In genomic region chr5:31870856-31871520, GRCm38 (mm10) we compare ENCODE assay signal across 9 mouse cellular contexts.
A peak's percentile ranks its signal among the peaks of the same experiment; 100 is the strongest.
DNase-seq lines count a peak whose midpoint lies in the region.
"Had no signal": no experiment of that assay in that cellular context is flagged by ENCODE, and none has a peak within 500 bp of the region (broad histone marks: within the 10 kb centered on the region; RNA-seq: fewer than 3 reads in every experiment).

No protein-coding gene starts in this region.

- peak; percentile 56 for DNase-seq in layer of hippocampus, adult 9-11 months
- no peak for DNase-seq in layer of hippocampus, adult 18-20 months (ENCODE audit: low spot score in 2 of 2)
- DNase-seq in heart, adult 8-10 months (ENCODE audit: low spot score), result peak; percentile 42
- DNase-seq in lung, postnatal 10 days, result peak; percentile 44
- peak; percentile 56 to 71 for DNase-seq in spleen, postnatal 4 days (ENCODE audit: low spot score in 2 of 2)
- DNase-seq in testis, postnatal 10 days (ENCODE audit: low spot score), result no peak
- no peak for DNase-seq in ovary, postnatal 10 days (ENCODE audit: low spot score)
- no peak for DNase-seq in yolk sac, embryonic 10.5 days (ENCODE audit: low spot score)
- DNase-seq: liver, embryonic 13.5 days had no signal

Comparison
In these comparisons a context has a peak if more than half of its experiments do, and no peak if none do; other contexts are left out.
1. DNase-seq: peak in layer of hippocampus, adult 9-11 months (single experiment), heart, adult 8-10 months (single experiment), lung, postnatal 10 days (single experiment) and spleen, postnatal 4 days (2 of 2); none in layer of hippocampus, adult 18-20 months (0 of 2), testis, postnatal 10 days (single experiment), ovary, postnatal 10 days (single experiment) and yolk sac, embryonic 10.5 days (single experiment).